Mouse (Mus musculus) CH12.LX (cell line): ENCODE measurements around the gene Gm9513. TPM values are rescaled to one million over a fixed set of nuclear protein-coding genes. Genes with fewer than 3 reads are reported as not detected.

Experiments
- DNase-seq: peaks from one replicate; pipeline ENCODE4 v3.0.0-alpha.2; 2013; ENCODE audit errors: extremely low read depth
- H3K27ac ChIP-seq: 2 replicates; pipeline ENCODE4 v1.5.1; 2012; ENCODE audit warnings: low read depth, mild to moderate bottlenecking, control low read depth, moderate library complexity; ENCODE audit not compliant: insufficient read depth
- H3K27me3 ChIP-seq: replicated peaks from 2 replicates; pipeline ENCODE3; 2012; ENCODE audit warnings: inconsistent platforms
- H3K36me3 ChIP-seq, 2 experiments: replicated peaks in 1 of 2; 2 replicates each; pipeline versions ENCODE3 to v1.6.1; 2012; ENCODE audit warnings: inconsistent platforms in 1 of 2, low read length in 1 of 2, mild to moderate bottlenecking in 1 of 2, mixed read lengths in 1 of 2, moderate library complexity in 1 of 2; ENCODE audit not compliant: control insufficient read depth in 1 of 2, insufficient read depth in 1 of 2
- H3K4me1 ChIP-seq, 2 experiments: 2 replicates each; pipeline ENCODE4 v1.6.1; 2012; ENCODE audit warnings: inconsistent platforms in 1 of 2, moderate library complexity in 1 of 2; ENCODE audit not compliant: insufficient read depth in 2 of 2, control insufficient read depth in 1 of 2
- H3K4me2 ChIP-seq: 2 replicates; pipeline ENCODE4 v1.6.1; 2012; ENCODE audit warnings: low read depth, mild to moderate bottlenecking, control low read depth; ENCODE audit not compliant: poor library complexity, insufficient read depth, severe bottlenecking
- H3K4me3 ChIP-seq, 3 experiments: fragments of 150-350 bp in 1 of 3; sonication (generic) in 1 of 3; replicated peaks in 1 of 3; 2 replicates each; pipeline versions ENCODE3 to v1.5.1; 2011 to 2012; ENCODE audit warnings: low read depth in 2 of 3, low read length in 2 of 3, mild to moderate bottlenecking in 2 of 3, moderate library complexity in 2 of 3, control low read depth in 1 of 3, improper control_type of control experiment in 1 of 3, inconsistent platforms in 1 of 3, mixed read lengths in 1 of 3; ENCODE audit not compliant: poor library complexity in 1 of 3
- H3K79me2 ChIP-seq: replicated peaks from 2 replicates; pipeline ENCODE4 v1.6.1; 2012; ENCODE audit warnings: mild to moderate bottlenecking, moderate library complexity; ENCODE audit not compliant: control insufficient read depth, poor library complexity, insufficient read depth, severe bottlenecking; ENCODE audit errors: extremely low read depth
- H3K9ac ChIP-seq: 2 replicates; pipeline ENCODE4 v1.6.1; 2012; ENCODE audit warnings: low read depth, mild to moderate bottlenecking, control low read depth, moderate library complexity; ENCODE audit not compliant: insufficient read depth
- H3K9me3 ChIP-seq: replicated peaks from 2 replicates; pipeline ENCODE3; 2012; ENCODE audit warnings: low read length, inconsistent platforms, mixed read lengths
- CHD2 ChIP-seq: IDR thresholded peaks from 2 replicates; pipeline ENCODE4 v1.6.1; 2011; ENCODE audit warnings: low read length, improper control_type of control experiment
- E2F4 ChIP-seq: IDR thresholded peaks from 2 replicates; pipeline ENCODE4 v1.6.1; 2011; ENCODE audit warnings: low read depth, low read length, improper control_type of control experiment; ENCODE audit not compliant: insufficient replicate concordance
- ELF1 ChIP-seq: IDR thresholded peaks from 2 replicates; pipeline ENCODE4 v1.6.1; 2014; ENCODE audit warnings: low read depth, mild to moderate bottlenecking, inconsistent platforms, low read length, improper control_type of control experiment
- GABPA ChIP-seq: IDR thresholded peaks from 2 replicates; pipeline ENCODE4 v1.6.1; 2012; ENCODE audit warnings: low read depth, low read length, improper control_type of control experiment, inconsistent platforms; ENCODE audit not compliant: insufficient replicate concordance
- HCFC1 ChIP-seq: IDR thresholded peaks from 2 replicates; pipeline ENCODE4 v1.6.1; 2012; ENCODE audit warnings: low read depth, mild to moderate bottlenecking, inconsistent platforms, low read length, improper control_type of control experiment
- IRF4 ChIP-seq: IDR thresholded peaks from 2 replicates; pipeline ENCODE4 v1.6.1; 2014; ENCODE audit warnings: low read depth, mild to moderate bottlenecking, inconsistent platforms, low read length, improper control_type of control experiment
- JUN ChIP-seq: IDR thresholded peaks from 2 replicates; pipeline ENCODE4 v1.6.1; 2011; ENCODE audit warnings: low read depth, mild to moderate bottlenecking, low read length, improper control_type of control experiment, moderate library complexity; ENCODE audit not compliant: insufficient read depth
- MAZ ChIP-seq: IDR thresholded peaks from 2 replicates; pipeline ENCODE4 v1.6.1; 2012; ENCODE audit warnings: low read depth, mild to moderate bottlenecking, inconsistent platforms, low read length, improper control_type of control experiment, moderate library complexity
- MEF2A ChIP-seq: IDR thresholded peaks from 2 replicates; pipeline ENCODE4 v1.6.1; 2014; ENCODE audit warnings: low read depth, mild to moderate bottlenecking, inconsistent platforms, low read length, improper control_type of control experiment, borderline replicate concordance
- MXI1 ChIP-seq: IDR thresholded peaks from 2 replicates; pipeline ENCODE4 v1.6.1; 2011; ENCODE audit warnings: mild to moderate bottlenecking, low read depth, low read length, improper control_type of control experiment
- NELFE ChIP-seq: IDR thresholded peaks from 2 replicates; pipeline ENCODE4 v1.6.1; 2011; ENCODE audit warnings: low read depth, low read length, improper control_type of control experiment
- NRF1 ChIP-seq: IDR thresholded peaks from 2 replicates; pipeline ENCODE4 v1.6.1; 2014; ENCODE audit warnings: low read depth, mild to moderate bottlenecking, inconsistent platforms, low read length, improper control_type of control experiment, moderate library complexity
- POLR2A ChIP-seq: IDR thresholded peaks from 2 replicates; pipeline ENCODE4 v1.6.1; 2011; ENCODE audit warnings: low read depth, mild to moderate bottlenecking, improper control_type of control experiment, low read length
- POLR2AphosphoS2 ChIP-seq: IDR thresholded peaks from 2 replicates; pipeline ENCODE4 v1.6.1; 2011; ENCODE audit warnings: low read depth, low read length, improper control_type of control experiment
- RAD21 ChIP-seq: IDR thresholded peaks from 2 replicates; pipeline ENCODE4 v1.6.1; 2011; ENCODE audit warnings: low read depth, mild to moderate bottlenecking, low read length, improper control_type of control experiment, moderate library complexity
- SMC3 ChIP-seq: IDR thresholded peaks from 2 replicates; pipeline ENCODE4 v1.6.1; 2011; ENCODE audit warnings: low read depth, low read length, improper control_type of control experiment
- TBP ChIP-seq: conservative IDR thresholded peaks from 2 replicates; pipeline ENCODE4 v1.6.1; 2011; ENCODE audit warnings: low read depth, low read length, improper control_type of control experiment
- TCF12 ChIP-seq: IDR thresholded peaks from 2 replicates; pipeline ENCODE4 v1.6.1; 2014; ENCODE audit warnings: low read depth, mild to moderate bottlenecking, inconsistent platforms, low read length, improper control_type of control experiment
- UBTF ChIP-seq: IDR thresholded peaks from 2 replicates; pipeline ENCODE4 v1.6.1; 2012; ENCODE audit warnings: low read depth, mild to moderate bottlenecking, inconsistent platforms, low read length, improper control_type of control experiment, moderate library complexity
- USF2 ChIP-seq: conservative IDR thresholded peaks from 2 replicates; pipeline ENCODE4 v1.6.1; 2011; ENCODE audit warnings: low read depth, low read length, improper control_type of control experiment
- ZKSCAN1 ChIP-seq: IDR thresholded peaks from 2 replicates; pipeline ENCODE4 v1.6.1; 2012; ENCODE audit warnings: low read depth, inconsistent platforms, low read length, improper control_type of control experiment, borderline replicate concordance
- ZMIZ1 ChIP-seq: IDR thresholded peaks from 2 replicates; pipeline ENCODE4 v1.6.1; 2012; ENCODE audit warnings: low read depth, mild to moderate bottlenecking, inconsistent platforms, low read length, improper control_type of control experiment
- ZNF384 ChIP-seq: IDR thresholded peaks from 2 replicates; pipeline ENCODE4 v1.6.1; 2012; ENCODE audit warnings: low read depth, low read length, improper control_type of control experiment, inconsistent platforms
- dilution Hi-C: fragments of 300-500 bp; cut with MboI; formaldehyde crosslinking; loops from 2 replicates; pipeline ENCODE4 v1.14.3; 2020; ENCODE audit warnings: low sequenced_read_pairs; ENCODE audit not compliant: extremely low pct_unique_long_range_greater_than_20kb, extremely low pct_ligation_motif_present
- in situ Hi-C: fragments of 300-500 bp; cut with MboI; formaldehyde crosslinking; loops from 3 replicates; pipeline ENCODE4 v1.14.3; 2019; ENCODE audit warnings: low sequenced_read_pairs, low pct_ligation_motif_present, low pct_unique_long_range_greater_than_20kb, mixed read lengths
- polyA plus RNA-seq: library from polyadenylated mRNA; unstranded; fragments of >175 nt; gene quantifications from 2 replicates; pipeline ENCODE4 v1.2.1, GENCODE M21; 2012; ENCODE audit warnings: low read depth; ENCODE audit not compliant: insufficient read length
- total RNA-seq, 2 experiments: library from RNA; depleted of rRNA; stranded (reverse); fragments of 300-350 nt in 1 of 2; fragments of >200 nt in 1 of 2; gene quantifications; 2 replicates each; pipeline ENCODE4 v1.2.3; 2012 to 2014

The Gm9513 gene
- total and polyA plus RNA-seq, 3 experiments, result not detected

- DNase-seq, result no peak
- no peaks in the 10 kb centered on the region for H3K79me2 ChIP-seq
- no peak overlapping the region for H3K4me2 ChIP-seq
- H3K27me3 ChIP-seq, result peaks cover 4% of the 10 kb centered on the region
- dilution Hi-C loops (no loop called here), in situ Hi-C loops (no loop called here)
- no peak for TF ChIP-seq NELFE
- no peak for TF ChIP-seq POLR2AphosphoS2
- no peak for TF ChIP-seq SMC3
- TF ChIP-seq CHD2, result no peak
- TF ChIP-seq JUN, result no peak
- TF ChIP-seq TCF12, result no peak
- no peak for TF ChIP-seq USF2
- TF ChIP-seq MEF2A, result no peak
- TF ChIP-seq HCFC1, result no peak
- no peak for TF ChIP-seq MAZ
- TF ChIP-seq UBTF, result no peak
- TF ChIP-seq E2F4, result no peak
- TF ChIP-seq NRF1, result no peak
- no peak for TF ChIP-seq ZKSCAN1
- no peak for TF ChIP-seq GABPA
- TF ChIP-seq ZMIZ1, result no peak
- TF ChIP-seq IRF4, result no peak
- no peak for TF ChIP-seq ZNF384
- no peak for TF ChIP-seq MXI1
- no peak overlapping the region for H3K4me3 ChIP-seq
- H3K4me1 ChIP-seq, result no peaks in the 10 kb centered on the region
- H3K27ac ChIP-seq, result no peak overlapping the region
- H3K9ac ChIP-seq, result no peak overlapping the region
- no peaks in the 10 kb centered on the region for H3K9me3 ChIP-seq
- no peaks in the 10 kb centered on the region for H3K36me3 ChIP-seq
These were observed 20.4 kb downstream of the Gm9513 start for GRCm38 (mm10) chr9:36495824-36496223.

- no peaks in the 10 kb centered on the region for H3K36me3 ChIP-seq
- H3K4me3 ChIP-seq, result no peak overlapping the region
- no peaks in the 10 kb centered on the region for H3K27me3 ChIP-seq
- no peak overlapping the region for H3K27ac ChIP-seq
- in situ Hi-C loops (no loop called here), dilution Hi-C loops (no loop called here)
- no peaks in the 10 kb centered on the region for H3K79me2 ChIP-seq
- TF ChIP-seq RAD21 (no peak), E2F4 (no peak), TBP (no peak), SMC3 (no peak), ELF1 (no peak), GABPA (no peak), POLR2A (no peak), MAZ (no peak)
- H3K9me3 ChIP-seq, result no peaks in the 10 kb centered on the region
- no peak overlapping the region for H3K9ac ChIP-seq
- H3K4me2 ChIP-seq, result no peak overlapping the region
- no peak for DNase-seq
- no peaks in the 10 kb centered on the region for H3K4me1 ChIP-seq
These were observed 28.8 kb downstream of the Gm9513 start for GRCm38 (mm10) chr9:36504211-36504610.

Other genes with a start within 250 kb of the Gm9513 start
- not detected in 2 replicates for gene Gm7257, start 43.8 kb upstream of the Gm9513 start, total RNA-seq (2012; rRNA removed)
- not detected in 2 replicates for gene Gm7257, start 43.8 kb upstream of the Gm9513 start, total RNA-seq (2014; rRNA removed)
- gene Gm7257, start 43.8 kb upstream of the Gm9513 start, polyA plus RNA-seq, result not detected in 2 replicates
- gene Gm5615, start 66.3 kb downstream of the Gm9513 start, total RNA-seq (2012; rRNA removed), result not detected in 2 replicates
- gene Gm5615, start 66.3 kb downstream of the Gm9513 start, total RNA-seq (2014; rRNA removed), result not detected in 2 replicates
- not detected in 2 replicates for gene Gm5615, start 66.3 kb downstream of the Gm9513 start, polyA plus RNA-seq
- not detected in 2 replicates for gene Gm17689, start 107.0 kb downstream of the Gm9513 start, total RNA-seq (2012; rRNA removed)
- not detected in 2 replicates for gene Gm17689, start 107.0 kb downstream of the Gm9513 start, total RNA-seq (2014; rRNA removed)
- not detected in 2 replicates for gene Gm17689, start 107.0 kb downstream of the Gm9513 start, polyA plus RNA-seq
- gene A630095E13Rik, start 167.7 kb downstream of the Gm9513 start, total RNA-seq (2012; rRNA removed), result 0.88 and 1.2 TPM in 2 replicates
- gene A630095E13Rik, start 167.7 kb downstream of the Gm9513 start, total RNA-seq (2014; rRNA removed), result 0.39 TPM in 1 of 2 replicates, not detected in the other
- gene A630095E13Rik, start 167.7 kb downstream of the Gm9513 start, polyA plus RNA-seq, result 0.80 TPM in 1 of 2 replicates, not detected in the other
- not detected in 2 replicates for gene Acrv1, start 217.6 kb downstream of the Gm9513 start, total RNA-seq (2012; rRNA removed)
- not detected in 2 replicates for gene Acrv1, start 217.6 kb downstream of the Gm9513 start, total RNA-seq (2014; rRNA removed)
- gene Acrv1, start 217.6 kb downstream of the Gm9513 start, polyA plus RNA-seq, result not detected in 2 replicates